ENCODE assay signal across 8 mouse cellular contexts in the genomic region with DNA sequence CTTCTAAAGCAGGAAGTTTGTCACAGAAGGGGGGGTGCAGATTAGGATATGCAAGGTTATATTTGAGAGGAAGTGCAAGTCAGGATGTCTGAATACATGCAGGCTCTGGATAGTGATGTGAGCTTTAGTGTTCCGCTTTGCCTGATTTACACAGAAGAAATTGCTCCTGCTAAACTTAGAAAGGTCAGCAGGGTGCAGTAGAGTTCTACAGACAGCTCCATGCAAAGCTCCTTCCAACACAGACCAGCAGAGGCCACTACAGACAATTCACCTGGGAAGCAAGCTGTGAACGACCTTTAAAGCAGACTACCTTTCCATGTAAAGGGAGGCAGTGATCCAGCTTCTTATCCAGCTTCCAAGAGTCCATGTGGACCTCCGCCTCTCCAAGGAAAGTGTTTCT. TPM values are rescaled to one million over a fixed set of nuclear protein-coding genes. Genes with fewer than 3 reads are reported as not detected.
DNase-seq lines count a peak whose midpoint lies in the region; ATAC-seq lines count a peak whose summit lies in the region.

No protein-coding gene starts in this region.

- peak; percentile 13 to 19 for DNase-seq in urinary bladder, adult 18-20 months (ENCODE audit: low spot score in 2 of 2)
- no peak for DNase-seq in urinary bladder, postnatal 10 days (ENCODE audit: low spot score)
- peak; percentile 57 for DNase-seq in cerebellum, adult 9-10 months
- peak; percentile 6 to 58 for DNase-seq in frontal cortex, postnatal 36 days (ENCODE audit: low spot score in 2 of 2)
- DNase-seq in kidney, adult 9 months = peak; percentile 71
- DNase-seq in limb, embryonic 11.5 days (ENCODE audit: low spot score) = peak; percentile 56
- DNase-seq in midbrain, embryonic 14.5 days = peak; percentile 79
- DNase-seq in thymus, postnatal 0 days (ENCODE audit: low spot score) = peak; percentile 54

- no peak overlapping the region for H3K9ac ChIP-seq in limb, embryonic 11.5 days (ENCODE audit: low read length)
- H3K9ac ChIP-seq in midbrain, embryonic 14.5 days (replicated peaks; ENCODE audit: low read length) = no peak overlapping the region

- H3K4me3 ChIP-seq in limb, embryonic 11.5 days (ENCODE audit: low read depth, low read length) = no peak overlapping the region
- no peak overlapping the region for H3K4me3 ChIP-seq in midbrain, embryonic 14.5 days (replicated peaks; ENCODE audit: low read depth, low read length)

- H3K27ac ChIP-seq in limb, embryonic 11.5 days (replicated peaks; ENCODE audit: low read depth, low read length) = no peak overlapping the region
- no peak overlapping the region for H3K27ac ChIP-seq in midbrain, embryonic 14.5 days (replicated peaks; ENCODE audit: low read depth, low read length)

- no peaks in the 10 kb centered on the region for H3K9me3 ChIP-seq in limb, embryonic 11.5 days (ENCODE audit: control insufficient read depth, low read length)
- H3K9me3 ChIP-seq in midbrain, embryonic 14.5 days (ENCODE audit: control insufficient read depth, low read length) = no peaks in the 10 kb centered on the region

- H3K4me2 ChIP-seq in limb, embryonic 11.5 days (ENCODE audit: low read depth, severe bottlenecking) = no peak overlapping the region
- H3K4me2 ChIP-seq in midbrain, embryonic 14.5 days (ENCODE audit: low read length) = no peak overlapping the region

- ATAC-seq in limb, embryonic 11.5 days (ENCODE audit: insufficient number of reproducible peaks, low FRiP score, low TSS enrichment, low read depth) = no peak
- ATAC-seq in midbrain, embryonic 14.5 days (ENCODE audit: low FRiP score, low TSS enrichment) = peak; percentile 60; the same call in 1 of the 2 replicates

- no peaks in the 10 kb centered on the region for H3K4me1 ChIP-seq in limb, embryonic 11.5 days (ENCODE audit: control insufficient read depth, insufficient read depth, low read length)
- no peaks in the 10 kb centered on the region for H3K4me1 ChIP-seq in midbrain, embryonic 14.5 days (ENCODE audit: control insufficient read depth, insufficient read depth, low read length)

- WGBS in limb, embryonic 11.5 days = 39% methylated on average over 3 of the region's 3 CpGs
- WGBS in midbrain, embryonic 14.5 days = 28% methylated on average over 3 of the region's 3 CpGs

- no peaks in the 10 kb centered on the region for H3K36me3 ChIP-seq in limb, embryonic 11.5 days (ENCODE audit: control insufficient read depth, insufficient read depth, low read length)
- no peaks in the 10 kb centered on the region for H3K36me3 ChIP-seq in midbrain, embryonic 14.5 days (ENCODE audit: control insufficient read depth, insufficient read depth, low read length)

- no peaks in the 10 kb centered on the region for H3K27me3 ChIP-seq in limb, embryonic 11.5 days (ENCODE audit: control insufficient read depth, insufficient read depth, low read length)
- no peaks in the 10 kb centered on the region for H3K27me3 ChIP-seq in midbrain, embryonic 14.5 days (ENCODE audit: control insufficient read depth, insufficient read depth, low read length)

RNA-seq across cellular contexts. Expression of gene Sytl4, which starts 34.2 kb away (rescaled TPM):
- 2.2 and 2.6 TPM in 2 replicates for polyA plus RNA-seq in limb, embryonic 11.5 days (2014; fragmentation: Nextera tagmentation; extraction: Ambion mirVana)
- 0.39 and 0.75 TPM in 2 replicates for polyA plus RNA-seq in midbrain, embryonic 14.5 days (2014; fragmentation: Nextera tagmentation; extraction: Ambion mirVana)
- 0.23 and 0.42 TPM in 2 replicates for polyA plus RNA-seq in thymus, postnatal 0 days (2015; fragmentation: Nextera tagmentation; extraction: Ambion mirVana)

RNA-seq across cellular contexts. Expression of gene Srpx2, which starts 39.2 kb away (rescaled TPM):
- 0.19 and 0.26 TPM in 2 replicates for polyA plus RNA-seq in limb, embryonic 11.5 days (2014; fragmentation: Nextera tagmentation; extraction: Ambion mirVana)
- 2.0 TPM in 1 of 2 replicates, not detected in the other for polyA plus RNA-seq in midbrain, embryonic 14.5 days (2014; fragmentation: Nextera tagmentation; extraction: Ambion mirVana)
- 0.62 and 1.2 TPM in 2 replicates for polyA plus RNA-seq in thymus, postnatal 0 days (2015; fragmentation: Nextera tagmentation; extraction: Ambion mirVana)

RNA-seq across cellular contexts. Expression of gene Tspan6, which starts 49.2 kb away (rescaled TPM):
- polyA plus RNA-seq in limb, embryonic 11.5 days (2014; fragmentation: Nextera tagmentation; extraction: Ambion mirVana) = 186 and 193 TPM in 2 replicates
- polyA plus RNA-seq in midbrain, embryonic 14.5 days (2014; fragmentation: Nextera tagmentation; extraction: Ambion mirVana) = 309 and 333 TPM in 2 replicates
- polyA plus RNA-seq in thymus, postnatal 0 days (2015; fragmentation: Nextera tagmentation; extraction: Ambion mirVana) = 44.5 and 45.1 TPM in 2 replicates
